Mouse (Mus musculus): ENCODE results near the gene Ccdc65.
A peak's percentile ranks its signal among the peaks of the same experiment; 100 is the strongest.

Ccdc65 gene

GRCm38 (mm10) chr15:98707766-98708372, at the start of gene Ccdc65:
Gene Ccdc65, plus strand, starts transcription at chr15:98708207.
- DNase-seq (ENCODE audit: low spot score), result peak; percentile 75

- peak; percentile 74 for DNase-seq (ENCODE audit: low spot score)
Observed at GRCm38 (mm10) chr15:98662198-98662566, 45.8 kb upstream of the Ccdc65 start.

GRCm38 (mm10) chr15:98662567-98663545, 45.2 kb upstream of the Ccdc65 start, which contains the start of gene Ddx23:
Gene Ddx23, minus strand, starts transcription at chr15:98662894.
- DNase-seq (ENCODE audit: low spot score), result peak; percentile 97

- peak; percentile 77 for DNase-seq (ENCODE audit: low spot score)
Observed at GRCm38 (mm10) chr15:98664042-98664907, 43.7 kb upstream of the Ccdc65 start.

GRCm38 (mm10) chr15:98672592-98672991, 35.4 kb upstream of the Ccdc65 start:
- peak; percentile 74 for DNase-seq (ENCODE audit: low spot score)

GRCm38 (mm10) chr15:98673732-98674131, 34.3 kb upstream of the Ccdc65 start:
- DNase-seq (ENCODE audit: low spot score), result no peak

- no peak for DNase-seq (ENCODE audit: low spot score)
Observed at GRCm38 (mm10) chr15:98674284-98674993, 33.6 kb upstream of the Ccdc65 start.

- DNase-seq (ENCODE audit: low spot score), result no peak
Observed at GRCm38 (mm10) chr15:98674994-98675545, 32.9 kb upstream of the Ccdc65 start.

GRCm38 (mm10) chr15:98675634-98676250, 32.3 kb upstream of the Ccdc65 start:
- DNase-seq (ENCODE audit: low spot score), result no peak

- DNase-seq (ENCODE audit: low spot score), result no peak
Observed at GRCm38 (mm10) chr15:98676471-98676870, 31.5 kb upstream of the Ccdc65 start.

GRCm38 (mm10) chr15:98676940-98677728, 30.9 kb upstream of the Ccdc65 start, which contains the start of gene Rnd1:
Gene Rnd1, minus strand, starts transcription at chr15:98677461.
- peak; percentile 69 for DNase-seq (ENCODE audit: low spot score)

GRCm38 (mm10) chr15:98677977-98678376, 30.0 kb upstream of the Ccdc65 start:
- DNase-seq (ENCODE audit: low spot score), result no peak

- DNase-seq (ENCODE audit: low spot score), result no peak
Observed at GRCm38 (mm10) chr15:98680660-98681059, 27.3 kb upstream of the Ccdc65 start.

GRCm38 (mm10) chr15:98681633-98682032, 26.4 kb upstream of the Ccdc65 start:
- no peak for DNase-seq (ENCODE audit: low spot score)

- peak; percentile 46 for DNase-seq (ENCODE audit: low spot score)
Observed at GRCm38 (mm10) chr15:98683177-98683576, 24.8 kb upstream of the Ccdc65 start.

- no peak for DNase-seq (ENCODE audit: low spot score)
Observed at GRCm38 (mm10) chr15:98683746-98684145, 24.3 kb upstream of the Ccdc65 start.

- DNase-seq (ENCODE audit: low spot score), result no peak
Observed at GRCm38 (mm10) chr15:98685926-98686325, 22.1 kb upstream of the Ccdc65 start.

- no peak for DNase-seq (ENCODE audit: low spot score)
Observed at GRCm38 (mm10) chr15:98689682-98690081, 18.3 kb upstream of the Ccdc65 start.

- no peak for DNase-seq (ENCODE audit: low spot score)
Observed at GRCm38 (mm10) chr15:98691486-98692147, 16.4 kb upstream of the Ccdc65 start.
